Mouse (Mus musculus) urinary bladder, postnatal 14 days (tissue): ENCODE measurements around the gene Ptpn7.
"Not testable (repeated sequence)": the region's sequence is repeated elsewhere in the genome, so short reads cannot be mapped to it uniquely, and the experiment has no call there.

Experiments
- DNase-seq: peaks from one replicate; pipeline ENCODE4 v3.0.0; 2021; ENCODE audit warnings: low spot score

Gene Ptpn7

GRCm38 (mm10) chr1:135187016-135187415, 54.5 kb downstream of the Ptpn7 start:
- DNase-seq, result not testable (repeated sequence)

GRCm38 (mm10) chr1:135188197-135188596, 55.7 kb downstream of the Ptpn7 start:
- DNase-seq, result peak; percentile 44

- no peak for DNase-seq
These were observed 56.7 kb downstream of the Ptpn7 start for GRCm38 (mm10) chr1:135189186-135189585.

- DNase-seq, result not testable (repeated sequence)
These were observed 61.8 kb downstream of the Ptpn7 start for GRCm38 (mm10) chr1:135194335-135194734.
